Mouse (Mus musculus) olfactory bulb, adult 2 months (tissue): ENCODE measurements around the gene Tcte1. TPM values are rescaled to one million over a fixed set of nuclear protein-coding genes. Genes with fewer than 3 reads are reported as not detected.

Source experiments
- H3K27ac ChIP-seq: fragments of 200-500 bp; 2 replicates; pipeline ENCODE4 v1.5.1; 2012; ENCODE audit warnings: low read depth, low read length; ENCODE audit not compliant: insufficient read depth
- H3K4me1 ChIP-seq: fragments of 200-500 bp; 2 replicates; pipeline ENCODE4 v1.6.1; 2012; ENCODE audit warnings: low read length; ENCODE audit not compliant: control insufficient read depth, insufficient read depth
- H3K4me3 ChIP-seq: fragments of 200-500 bp; 2 replicates; pipeline ENCODE4 v1.5.1; 2012; ENCODE audit warnings: mild to moderate bottlenecking, low read depth, low read length, moderate library complexity; ENCODE audit not compliant: insufficient read depth
- CTCF ChIP-seq: fragments of 200-500 bp; IDR thresholded peaks from 2 replicates; pipeline ENCODE4 v1.5.1; 2012; ENCODE audit warnings: low read depth, mild to moderate bottlenecking, low read length, moderate library complexity; ENCODE audit not compliant: insufficient read depth
- POLR2A ChIP-seq: fragments of 200-500 bp; IDR thresholded peaks from 2 replicates; pipeline ENCODE4 v1.6.1; 2012; ENCODE audit warnings: mild to moderate bottlenecking, low read depth, low read length, moderate library complexity; ENCODE audit not compliant: insufficient read depth
- WGBS: fragments of 180-500 bp; shearing (Covaris S2); methylation state at CpG from one replicate; pipeline ENCODE4 v1.1.7; 2018; 5-methylcytosine and 5-hydroxymethylcytosine counted together
- polyA plus RNA-seq: library from polyadenylated mRNA; stranded (reverse); fragments of >200 nt; gene quantifications from 2 replicates; pipeline ENCODE4 v1.2.4, GENCODE M21; 2012; ENCODE audit warnings: low replicate concordance; ENCODE audit not compliant: missing spikeins, insufficient read depth, insufficient read length

Tcte1 gene
- polyA plus RNA-seq, 1 experiment, result not detected

- Histone ChIP-seq H3K27ac (no peak overlapping the region), H3K4me3 (no peak overlapping the region), H3K4me1 (peaks cover 7% of the 10 kb centered on the region)
- no peak for TF ChIP-seq POLR2A
- TF ChIP-seq CTCF, result no peak
- 92% methylated on average over 28 of the region's 28 CpGs for WGBS
Observed at GRCm38 (mm10) chr17:45517549-45518215, 5.6 kb upstream of the Tcte1 start.

GRCm38 (mm10) chr17:45518766-45519475 lies 4.3 kb upstream of the Tcte1 start:
- TF ChIP-seq POLR2A, result no peak
- TF ChIP-seq CTCF, result no peak
- Histone ChIP-seq H3K27ac (no peak overlapping the region), H3K4me3 (no peak overlapping the region), H3K4me1 (peaks cover 14% of the 10 kb centered on the region)
- WGBS, result 83% methylated on average over 12 of the region's 12 CpGs

- no peak overlapping the region for H3K27ac ChIP-seq
- no peak overlapping the region for H3K4me3 ChIP-seq
- no peak for TF ChIP-seq POLR2A
- no peak for TF ChIP-seq CTCF
- H3K4me1 ChIP-seq, result peaks cover 14% of the 10 kb centered on the region
- 86% methylated on average over 11 of the region's 11 CpGs for WGBS
Observed at GRCm38 (mm10) chr17:45520136-45520535, 3.1 kb upstream of the Tcte1 start.

GRCm38 (mm10) chr17:45524961-45525360 lies 1.7 kb downstream of the Tcte1 start:
- Histone ChIP-seq H3K4me3 (no peak overlapping the region), H3K27ac (no peak overlapping the region), H3K4me1 (peaks cover 11% of the 10 kb centered on the region)
- 86% methylated on average over 4 of the region's 4 CpGs for WGBS
- TF ChIP-seq CTCF (no peak), POLR2A (no peak)

- no peak for TF ChIP-seq POLR2A
- TF ChIP-seq CTCF, result no peak
- Histone ChIP-seq H3K4me3 (no peak overlapping the region), H3K27ac (no peak overlapping the region), H3K4me1 (peaks cover 16% of the 10 kb centered on the region)
- WGBS, result 23% methylated on average over 5 of the region's 5 CpGs
Observed at GRCm38 (mm10) chr17:45526571-45526970, 3.3 kb downstream of the Tcte1 start.

GRCm38 (mm10) chr17:45530346-45530782 lies 7.1 kb downstream of the Tcte1 start:
- Histone ChIP-seq H3K4me3 (no peak overlapping the region), H3K27ac (no peak overlapping the region), H3K4me1 (peaks cover 8% of the 10 kb centered on the region)
- TF ChIP-seq CTCF (no peak), POLR2A (no peak)
- WGBS, result 46% methylated on average over 13 of the region's 13 CpGs

GRCm38 (mm10) chr17:45532896-45533295 lies 9.7 kb downstream of the Tcte1 start:
- Histone ChIP-seq H3K4me3 (no peak overlapping the region), H3K27ac (no peak overlapping the region), H3K4me1 (peaks cover 16% of the 10 kb centered on the region)
- TF ChIP-seq POLR2A (no peak), CTCF (no peak)
- WGBS, result 68% methylated on average over 15 of the region's 15 CpGs

- no peak overlapping the region for H3K27ac ChIP-seq
- H3K4me1 ChIP-seq, result peaks cover 11% of the 10 kb centered on the region; the same call in 1 of the 2 replicates
- no peak for TF ChIP-seq POLR2A
- TF ChIP-seq CTCF, result no peak
- no peak overlapping the region for H3K4me3 ChIP-seq
- 23% methylated on average over 5 of the region's 5 CpGs for WGBS
Observed at GRCm38 (mm10) chr17:45536264-45536663, 13.0 kb downstream of the Tcte1 start.

- WGBS, result 60% methylated on average over 4 of the region's 4 CpGs
- Histone ChIP-seq H3K4me3 (no peak overlapping the region), H3K4me1 (peaks cover 27% of the 10 kb centered on the region), H3K27ac (no peak overlapping the region)
- TF ChIP-seq CTCF (no peak), POLR2A (no peak)
Observed at GRCm38 (mm10) chr17:45538394-45538793, 15.2 kb downstream of the Tcte1 start.
